Mouse (Mus musculus): ENCODE measurements at regions not wholly inside any gene's neighbourhood (a gene's known extent, or its start where the extent isn't known, plus 50 kb on each side); places are given as distances from the start of the nearest gene placed in this dataset.

- TF ChIP-seq TAL1 (IDR thresholded peaks at IDR 0.05; ENCODE audit: low read length) (no peak), MXI1 (IDR thresholded peaks at IDR 0.05; ENCODE audit: low read depth, low read length) (no peak), ETS1 (IDR thresholded peaks at IDR 0.05; ENCODE audit: low read depth, low read length) (no peak), TBP (IDR thresholded peaks at IDR 0.05; ENCODE audit: low read depth, low read length) (no peak), GATA1 (IDR thresholded peaks at IDR 0.05; ENCODE audit: low read depth, low read length) (no peak)
These were observed 1151.9 kb upstream of the A1bg start for GRCm38 (mm10) chr15:62074735-62075134.
